Mouse (Mus musculus) ES-Bruce4 (cell line): Measurements from ENCODE around the gene Spock1.

Experiments used
- CTCF ChIP-seq: IDR thresholded peaks from one replicate; pipeline ENCODE4 v1.8.1; 2011; ENCODE audit warnings: low read depth, low read length
- POLR2A ChIP-seq: IDR thresholded peaks from one replicate; pipeline ENCODE4 v1.8.1; 2011; ENCODE audit warnings: low read length; ENCODE audit not compliant: insufficient read depth

- TF ChIP-seq POLR2A, result no peak
- TF ChIP-seq CTCF, result no peak
These were observed 70.3 kb downstream of the Spock1 start for GRCm38 (mm10) chr13:57837691-57838437.
